Mouse (Mus musculus) liver (tissue): ENCODE measurements around the gene Ltk.
"Not testable (repeated sequence)": the region's sequence is repeated elsewhere in the genome, so short reads cannot be mapped to it uniquely, and the experiment has no call there.

Source experiments
- DNase-seq: peaks from one replicate; pipeline ENCODE4 v3.0.0-alpha.2; 2020; ENCODE audit warnings: mixed read lengths

Gene Ltk

DNA sequence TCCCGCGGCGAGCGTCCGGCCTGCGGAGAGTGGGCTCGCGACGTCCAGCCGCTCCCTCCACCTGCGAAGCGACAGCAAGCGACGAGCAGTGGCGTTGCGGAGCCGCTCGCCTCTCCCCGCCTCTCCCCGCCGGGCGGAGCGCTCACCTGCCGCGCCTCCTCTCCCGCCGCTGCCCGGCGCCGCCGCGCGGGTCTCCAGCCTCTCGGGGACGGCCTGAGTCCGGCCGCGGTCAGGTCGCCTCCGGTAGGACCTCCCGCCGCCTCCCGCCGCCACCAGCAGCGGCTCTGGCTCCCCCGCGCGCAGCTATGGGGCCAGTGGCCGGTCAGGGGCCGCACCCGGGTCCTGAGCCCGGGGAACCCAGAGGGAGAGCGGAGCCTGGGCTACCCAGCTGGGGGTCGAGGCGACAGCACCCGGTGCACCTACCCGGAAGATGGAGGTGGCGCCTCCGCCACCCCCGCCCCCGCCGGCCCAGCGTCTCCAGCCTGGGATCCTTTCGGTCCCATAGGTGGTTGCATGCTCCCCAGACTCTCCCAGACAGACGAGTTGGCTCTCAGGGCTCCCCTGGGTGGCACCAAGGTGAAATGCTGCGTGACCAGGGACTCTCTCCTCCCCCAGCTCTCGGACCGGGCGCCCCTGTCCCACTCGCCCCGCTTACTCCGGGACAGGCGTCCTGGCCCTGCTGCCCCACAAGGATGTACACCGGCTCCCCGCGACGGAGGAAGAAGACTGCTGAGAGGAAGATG, 2.0 kb downstream of the Ltk start:
- no peak for DNase-seq

- no peak for DNase-seq
These were observed 2.6 kb downstream of the Ltk start for GRCm38 (mm10) chr2:119757601-119758100.

GRCm38 (mm10) chr2:119749260-119749659, 11.0 kb downstream of the Ltk start:
- DNase-seq = no peak

DNA sequence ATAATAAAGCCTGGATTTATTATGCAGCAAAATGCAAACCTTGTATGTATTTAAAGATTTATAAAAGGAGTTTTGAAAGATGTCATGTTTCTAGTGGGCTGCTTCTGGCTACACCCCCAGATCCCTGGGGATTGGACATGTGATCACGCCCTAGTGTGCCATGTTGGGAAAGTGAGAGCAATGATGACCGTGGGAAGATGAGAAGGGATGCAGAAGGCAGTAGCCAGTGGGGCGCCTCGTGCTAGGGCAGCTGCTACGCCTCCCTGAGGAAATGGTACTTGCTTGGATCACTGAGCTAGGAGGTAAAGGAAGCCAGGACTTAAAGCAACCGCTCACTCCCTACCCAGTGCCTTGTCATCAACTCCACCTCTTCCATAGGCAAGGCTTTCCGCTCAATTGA, 12.7 kb downstream of the Ltk start:
- no peak for DNase-seq

DNA sequence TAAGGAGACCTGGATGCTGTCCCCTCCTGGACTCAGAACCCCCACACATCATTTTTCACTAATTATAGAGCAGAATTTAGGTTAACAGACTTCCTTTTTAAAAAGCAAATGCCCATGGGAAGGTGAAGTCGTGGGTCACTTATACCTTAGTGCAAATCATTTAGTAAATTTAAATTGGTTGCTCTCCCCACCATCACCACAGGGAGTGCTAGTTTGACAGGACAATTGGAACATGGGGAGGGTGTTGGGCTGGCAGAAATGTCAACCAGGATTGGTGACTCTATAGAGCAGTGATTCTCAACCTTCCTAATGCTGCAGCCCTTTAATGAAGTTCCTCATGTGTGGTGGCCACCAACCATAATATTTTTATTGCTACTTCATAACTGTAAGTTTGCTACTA, 14.9 kb downstream of the Ltk start:
- DNase-seq = no peak

DNA sequence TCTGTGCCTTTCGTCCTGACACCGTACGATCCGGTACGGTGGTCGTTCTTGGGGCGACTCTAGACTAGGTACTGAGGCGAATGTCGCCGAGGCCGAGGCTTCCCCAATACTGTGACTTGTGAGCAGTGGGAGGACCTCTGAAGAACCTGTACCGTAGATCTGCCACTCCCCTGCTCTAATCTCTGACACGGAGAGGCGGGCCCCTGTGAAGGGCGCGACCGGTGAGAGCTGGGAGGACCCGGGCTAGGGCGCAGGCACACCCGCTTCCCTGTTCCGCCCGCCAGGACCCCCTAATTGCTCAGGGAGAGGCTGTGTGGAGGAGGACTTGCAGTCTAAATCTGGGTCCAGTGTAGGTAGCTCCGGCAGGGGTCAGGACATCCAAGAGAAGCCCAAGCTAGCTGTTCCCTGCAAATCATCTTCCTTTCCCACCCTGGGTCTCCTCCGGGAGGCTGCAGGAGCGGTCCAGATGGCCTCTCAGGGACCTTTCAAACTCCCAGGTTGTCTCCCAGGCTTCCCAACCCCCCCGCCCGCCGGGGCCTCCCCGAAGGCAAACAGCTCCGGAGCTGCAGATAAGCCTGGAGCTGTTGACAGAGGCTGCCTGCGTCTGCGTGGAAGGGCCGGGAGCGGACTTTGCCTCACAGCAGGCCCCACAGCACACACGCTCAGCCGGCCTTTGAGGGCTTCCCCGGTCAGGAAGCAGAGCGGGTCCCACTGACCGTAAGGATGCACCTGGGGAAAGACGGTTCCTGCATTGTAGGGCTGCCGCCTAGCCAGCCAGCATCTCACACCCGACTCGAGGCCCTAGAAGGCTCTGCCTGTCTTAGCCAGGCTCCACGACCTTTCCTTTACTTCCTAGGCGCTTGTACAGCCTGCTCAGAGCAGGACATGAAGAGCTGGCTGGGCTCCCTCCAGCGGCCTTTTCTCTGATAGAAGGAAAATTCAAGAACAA, 15.8 kb downstream of the Ltk start:
- DNase-seq = peak; percentile 77

- no peak for DNase-seq
These were observed 16.4 kb downstream of the Ltk start for GRCm38 (mm10) chr2:119743808-119744162.

DNA sequence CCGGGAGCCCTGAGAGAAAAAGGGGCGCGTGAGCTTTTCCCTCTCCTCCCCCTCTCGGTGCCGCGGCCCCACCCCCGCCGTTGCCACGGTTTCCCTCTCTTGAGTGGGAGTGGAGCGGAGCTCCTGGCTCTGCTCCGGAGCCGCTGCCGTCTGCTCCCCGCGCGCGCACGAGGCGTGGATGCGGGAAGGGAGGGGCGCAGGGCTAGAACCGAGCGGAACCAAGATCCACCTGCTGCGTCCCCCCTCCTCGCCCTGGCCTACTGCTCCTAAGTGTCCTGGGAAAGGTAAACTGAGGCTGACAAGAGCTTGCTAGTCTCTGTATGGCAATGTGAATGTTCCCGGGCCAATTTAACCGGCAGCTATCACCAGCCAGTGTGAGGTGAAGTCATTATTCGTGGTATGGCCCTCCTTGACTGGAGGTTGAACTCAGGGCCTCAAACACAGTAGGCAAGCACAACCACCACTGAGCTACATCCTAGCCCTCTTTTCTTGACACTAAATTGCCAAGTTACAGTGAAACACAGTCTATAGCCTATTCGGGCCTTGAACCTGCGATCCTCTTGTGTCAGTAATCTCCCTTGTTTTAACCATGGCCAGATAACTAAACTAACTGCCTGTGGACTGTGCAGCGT, 16.9 kb downstream of the Ltk start:
- DNase-seq = no peak

GRCm38 (mm10) chr2:119742461-119743175, 17.6 kb downstream of the Ltk start:
- DNase-seq = peak; percentile 60

DNA sequence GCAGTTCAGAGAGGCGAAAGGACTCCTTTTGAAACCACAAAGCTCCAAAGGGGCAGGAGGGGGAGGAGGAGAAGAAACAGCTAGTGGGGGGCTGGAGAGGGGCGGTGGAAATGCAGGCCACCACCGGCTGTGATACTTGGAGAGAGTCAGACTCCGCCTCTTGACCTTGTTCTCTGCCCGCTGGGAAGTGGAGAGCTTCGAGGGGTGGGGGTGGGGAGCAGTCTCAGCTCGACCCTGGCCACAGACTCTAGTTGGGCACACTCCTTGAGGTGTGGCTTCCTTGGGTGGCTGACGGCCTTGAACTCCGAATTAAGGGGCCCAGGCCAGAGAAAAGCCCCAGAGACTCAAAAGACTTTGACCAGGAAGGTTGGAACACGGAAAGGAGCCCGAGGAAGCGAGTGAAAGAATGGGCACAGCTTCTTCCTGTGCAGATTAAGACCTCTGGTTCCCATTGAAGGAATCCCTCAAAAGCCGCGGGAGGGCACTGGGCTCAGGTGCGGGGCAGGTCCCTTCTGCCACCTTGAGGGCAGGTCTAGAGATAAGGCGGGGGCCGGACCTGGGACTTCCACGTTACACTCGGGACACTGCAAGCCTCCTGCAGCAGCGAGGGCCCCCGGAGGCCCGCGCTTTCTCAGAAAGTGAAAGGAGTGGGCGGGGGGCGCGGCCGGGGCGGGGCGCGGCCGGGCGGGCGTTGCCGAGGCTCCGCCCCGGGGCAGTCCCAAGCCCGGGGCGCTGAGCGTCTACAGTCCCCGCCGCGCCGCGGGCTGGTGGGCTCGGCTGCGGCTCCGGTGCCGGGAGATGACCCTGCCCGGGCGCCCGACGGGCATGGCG, 18.4 kb downstream of the Ltk start, which contains the start of gene Itpka:
Gene Itpka, plus strand, starts transcription at position 757 of the 831 bp plus-strand sequence.
- peak; percentile 82 for DNase-seq

DNA sequence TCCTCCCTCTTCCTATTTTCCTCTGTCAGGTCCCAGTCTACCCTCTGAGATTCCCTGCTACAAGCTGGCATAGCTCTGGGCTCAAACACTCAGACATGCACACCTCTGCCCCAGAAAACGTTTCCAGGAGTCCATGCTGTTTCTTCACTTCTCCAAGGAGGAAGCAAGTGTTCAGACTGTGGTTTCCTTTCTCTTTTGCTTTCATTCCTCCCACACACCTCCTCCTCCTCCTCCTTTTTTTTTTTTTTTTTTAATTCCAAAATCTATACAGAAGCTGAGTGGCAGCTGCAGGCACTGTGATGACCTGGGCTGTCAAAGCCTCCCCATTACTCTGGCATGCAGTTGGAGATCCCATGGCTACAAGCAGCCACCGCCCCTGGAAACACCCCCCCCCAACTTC, 19.7 kb downstream of the Ltk start:
- no peak for DNase-seq

DNA sequence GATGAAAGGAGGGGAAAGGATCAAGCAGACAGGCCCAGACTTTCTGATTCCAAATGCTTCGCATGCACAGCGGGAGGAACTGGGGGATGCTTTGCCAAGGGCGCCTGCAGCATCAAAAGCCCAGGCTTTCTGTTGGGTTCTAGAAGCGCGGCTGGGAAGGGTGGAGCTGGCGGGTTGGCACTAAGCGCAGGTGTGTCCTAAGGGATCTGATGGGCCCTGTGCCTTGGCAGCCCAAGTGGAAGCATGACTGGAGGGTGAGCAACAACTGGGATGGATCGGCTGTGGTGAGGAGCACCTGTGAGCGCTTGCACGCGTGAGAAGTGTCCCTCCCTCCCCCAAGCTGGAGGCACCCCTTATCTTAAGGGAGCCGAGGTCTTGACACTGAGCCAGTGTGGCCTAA, 23.1 kb downstream of the Ltk start:
- no peak for DNase-seq

DNA sequence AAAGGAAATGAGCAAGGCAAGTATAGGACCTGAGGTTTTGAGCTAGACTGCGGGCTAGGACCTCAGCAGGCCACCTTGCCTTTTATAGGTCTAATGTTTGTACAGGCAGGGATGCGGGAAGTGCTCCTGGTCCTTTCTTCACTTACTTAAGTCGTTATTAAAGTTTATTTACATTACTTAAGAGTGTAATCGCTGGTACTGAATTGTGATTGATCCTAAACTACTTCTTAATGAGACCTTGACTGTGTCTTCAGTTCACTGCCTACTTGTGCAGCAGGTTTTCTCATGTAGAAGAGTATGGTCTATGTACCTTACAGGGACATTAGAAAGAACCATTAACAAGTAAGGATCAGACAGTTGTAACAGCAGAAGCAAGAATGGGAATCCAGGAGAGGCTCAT, 29.5 kb downstream of the Ltk start:
- DNase-seq = no peak

DNA sequence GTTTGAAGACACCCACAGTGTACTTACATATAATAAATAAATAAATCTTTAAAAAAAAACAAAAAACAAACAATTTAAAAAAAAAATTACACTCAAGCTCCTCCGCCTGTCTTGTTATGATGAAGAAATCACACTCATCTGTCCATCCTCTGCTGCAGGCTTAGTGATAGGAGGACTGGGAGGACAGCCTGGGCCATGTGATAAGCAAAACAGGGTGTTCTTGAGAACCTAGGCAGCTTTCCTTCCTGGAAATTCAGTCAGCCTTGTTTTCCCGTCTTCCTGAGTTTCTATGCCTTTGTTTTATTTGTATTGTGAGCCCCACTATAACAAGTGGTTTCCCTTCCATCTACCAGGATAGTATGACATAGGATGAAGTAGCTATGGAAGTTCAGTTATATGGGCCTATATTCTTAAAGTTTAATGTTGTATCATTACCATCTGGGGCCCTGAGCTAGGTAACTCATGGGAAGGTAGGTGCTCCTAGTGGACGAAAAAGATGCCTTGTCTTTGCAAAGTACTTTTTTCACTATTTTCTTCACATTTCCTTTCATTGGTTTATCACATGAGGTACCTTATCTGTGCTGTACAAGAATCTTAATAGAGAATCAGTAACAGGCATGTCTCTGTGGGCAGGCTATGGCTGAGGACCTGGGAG, 32.3 kb downstream of the Ltk start:
- DNase-seq = peak; percentile 63

GRCm38 (mm10) chr2:119721070-119721469, 39.2 kb downstream of the Ltk start:
- no peak for DNase-seq

- not testable (repeated sequence) for DNase-seq
These were observed 44.4 kb downstream of the Ltk start for GRCm38 (mm10) chr2:119715868-119716267.

DNA sequence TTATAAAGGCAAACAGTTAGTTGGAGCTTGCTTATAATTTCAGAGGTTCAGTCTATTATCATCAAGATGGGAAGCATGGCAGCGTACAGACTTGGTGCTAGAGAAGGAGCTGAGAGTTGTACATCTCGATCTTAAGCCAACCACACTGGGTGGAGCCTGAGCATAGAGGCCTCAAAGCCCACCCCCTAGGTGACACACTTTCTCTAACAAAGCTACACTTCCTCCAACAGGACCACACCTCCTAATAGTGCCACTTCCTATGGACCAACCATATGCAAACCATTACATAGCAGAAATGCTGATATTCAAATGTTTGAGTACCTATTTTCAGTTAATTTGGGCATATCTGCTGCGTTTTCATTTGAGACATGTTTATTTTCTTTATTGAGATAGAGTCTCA, 50.2 kb downstream of the Ltk start:
- DNase-seq = no peak

DNA sequence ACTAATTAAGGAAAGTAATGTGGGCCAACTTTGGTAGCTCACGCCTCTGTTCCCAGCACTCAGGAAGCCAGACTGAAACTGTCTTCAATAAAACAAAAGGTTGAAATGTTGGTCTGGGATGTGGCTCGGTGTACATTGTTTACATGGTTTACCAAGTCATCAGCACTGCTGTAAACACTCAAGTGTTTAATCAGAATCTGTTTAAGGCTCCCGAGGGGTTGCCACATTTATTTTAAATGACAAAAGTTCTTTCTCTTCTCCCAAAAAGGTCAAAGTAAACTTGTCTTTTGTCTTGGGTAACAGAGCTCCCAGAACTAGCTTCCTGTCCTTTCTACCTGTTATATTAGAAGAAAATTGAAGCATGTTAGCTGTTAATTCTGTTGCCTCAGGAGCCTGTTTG, 52.6 kb downstream of the Ltk start:
- no peak for DNase-seq

- no peak for DNase-seq
These were observed 57.1 kb downstream of the Ltk start for GRCm38 (mm10) chr2:119703171-119703570.
